Mouse (Mus musculus) megakaryocyte, embryonic 14.5 days (primary cell): ENCODE results near the gene Serhl.

ENCODE experiments used
- FLI1 ChIP-seq: IDR thresholded peaks from 2 replicates; pipeline ENCODE4 v1.6.1; 2012; ENCODE audit warnings: low read length, inconsistent platforms, mixed read lengths
- GATA1 ChIP-seq: IDR thresholded peaks from 3 replicates; pipeline ENCODE4 v1.6.1; 2012; ENCODE audit warnings: mixed read lengths, low read length, inconsistent platforms, borderline replicate concordance

- TF ChIP-seq GATA1 (no peak), FLI1 (no peak)
Observed at GRCm38 (mm10) chr15:83157667-83158064, 68.4 kb downstream of the Serhl start.
